Mouse (Mus musculus) heart, embryonic 13.5 days (tissue): ENCODE results near the gene Fcgbp. TPM values are rescaled to one million over a fixed set of nuclear protein-coding genes. Genes with fewer than 3 reads are reported as not detected.
"Not testable (repeated sequence)": the region's sequence is repeated elsewhere in the genome, so short reads cannot be mapped to it uniquely, and the experiment has no call there.

Experiments
- ATAC-seq: fragments of 200-750 bp; cut with Nextera tagmentation; 2 replicates; pipeline ENCODE4 v1.8.0; 2017; ENCODE audit warnings: moderate TSS enrichment; ENCODE audit not compliant: insufficient number of reproducible peaks, low FRiP score, low TSS enrichment; ENCODE audit errors: extremely low read depth
- H3K27ac ChIP-seq: fragments of 300-500 bp; sonication (generic); replicated peaks from 2 replicates; pipeline ENCODE4 v1.5.1; 2015; ENCODE audit warnings: moderate library complexity, mild to moderate bottlenecking, inconsistent platforms
- H3K27me3 ChIP-seq: fragments of 300-500 bp; sonication (generic); replicated peaks from 2 replicates; pipeline ENCODE4 v1.6.1; 2015; ENCODE audit warnings: mild to moderate bottlenecking, inconsistent platforms
- H3K36me3 ChIP-seq: fragments of 300-500 bp; sonication (generic); 2 replicates; pipeline ENCODE4 v1.6.1; 2015; ENCODE audit warnings: mild to moderate bottlenecking, inconsistent platforms
- H3K4me1 ChIP-seq: fragments of 300-500 bp; sonication (generic); 2 replicates; pipeline ENCODE4 v1.6.1; 2015; ENCODE audit warnings: inconsistent platforms
- H3K4me2 ChIP-seq: fragments of 300-500 bp; sonication (generic); 2 replicates; pipeline ENCODE4 v1.6.1; 2015; ENCODE audit warnings: inconsistent platforms, mild to moderate bottlenecking, moderate library complexity
- H3K4me3 ChIP-seq: fragments of 300-500 bp; sonication (generic); 2 replicates; pipeline ENCODE4 v1.5.1; 2015; ENCODE audit warnings: moderate library complexity, mild to moderate bottlenecking, inconsistent platforms
- H3K9ac ChIP-seq: fragments of 300-500 bp; sonication (generic); 2 replicates; pipeline ENCODE4 v1.6.1; 2015; ENCODE audit warnings: inconsistent platforms, mild to moderate bottlenecking, moderate library complexity
- H3K9me3 ChIP-seq: fragments of 300-500 bp; sonication (generic); 2 replicates; pipeline ENCODE4 v1.6.1; 2016; ENCODE audit warnings: inconsistent platforms
- WGBS: fragments of 180-500 bp; shearing (Covaris S2); methylation state at CpG from one replicate; pipeline ENCODE4 v1.1.7; 2015; ENCODE audit warnings: mixed read lengths; 5-methylcytosine and 5-hydroxymethylcytosine counted together
- polyA plus RNA-seq: library from polyadenylated mRNA; unstranded; fragments of >200 nt; fragmentation: Nextera tagmentation; extraction: Ambion mirVana; gene quantifications from 2 replicates; pipeline ENCODE4 v1.2.1, GENCODE M21; 2015

Fcgbp gene
- polyA plus RNA-seq, 1 experiment from 2014 or later = 0.11 TPM

DNA sequence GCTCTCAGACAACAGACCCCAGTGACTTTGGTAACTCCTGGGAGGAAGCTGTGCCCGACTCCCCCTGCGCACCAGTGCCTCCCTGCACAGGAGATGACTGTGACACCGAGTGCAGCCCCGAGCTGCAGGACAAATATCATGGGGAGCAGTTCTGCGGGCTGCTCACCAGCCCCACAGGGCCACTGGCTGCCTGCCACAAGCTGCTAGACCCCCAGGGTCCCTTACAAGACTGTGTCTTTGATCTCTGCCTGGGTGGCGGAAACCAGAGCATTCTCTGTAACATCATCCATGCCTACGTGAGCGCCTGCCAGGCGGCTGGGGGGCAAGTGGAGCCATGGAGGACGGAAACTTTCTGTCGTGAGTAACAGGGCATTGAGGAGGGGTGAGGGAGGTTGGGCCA lies 22.5 kb downstream of the Fcgbp start:
- H3K4me3 ChIP-seq = no peak overlapping the region
- H3K4me1 ChIP-seq = no peaks in the 10 kb centered on the region
- no peak for ATAC-seq
- H3K4me2 ChIP-seq = no peak overlapping the region
- 31% methylated on average over 11 of the region's 11 CpGs for WGBS
- H3K27ac ChIP-seq = no peak overlapping the region
- H3K9me3 ChIP-seq = 0 out of 2 replicates have a peak, but pooled peaks cover 1% of the 10 kb centered on the region
- H3K27me3 ChIP-seq = no peaks in the 10 kb centered on the region; the same call in 1 of the 2 replicates
- H3K9ac ChIP-seq = no peak overlapping the region
- H3K36me3 ChIP-seq = no peaks in the 10 kb centered on the region

DNA sequence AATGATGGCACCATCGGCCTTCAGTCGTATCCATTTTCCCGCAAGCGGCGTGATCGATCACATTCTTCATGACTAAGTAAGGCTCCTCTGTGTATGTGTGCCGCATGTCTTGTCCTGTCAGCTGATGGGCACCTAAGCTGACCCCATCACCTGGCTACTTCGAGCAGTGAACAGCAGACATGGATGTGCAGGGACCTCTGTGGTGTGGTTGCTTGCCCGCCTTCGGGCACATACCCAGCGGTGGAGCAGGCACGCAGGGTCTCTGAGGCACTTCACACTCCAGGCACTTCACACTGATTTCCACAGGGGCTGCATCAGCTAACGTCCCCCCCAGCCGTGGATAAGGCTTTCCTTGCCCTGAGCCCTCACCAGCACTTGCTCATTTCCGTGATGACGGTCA lies 28.1 kb downstream of the Fcgbp start:
- H3K27ac ChIP-seq = no peak overlapping the region
- H3K4me3 ChIP-seq = no peak overlapping the region
- H3K36me3 ChIP-seq = no peaks in the 10 kb centered on the region
- H3K4me1 ChIP-seq = no peaks in the 10 kb centered on the region
- ATAC-seq = no peak
- WGBS = 87% methylated on average over 16 of the region's 16 CpGs
- no peak overlapping the region for H3K9ac ChIP-seq
- H3K4me2 ChIP-seq = no peak overlapping the region
- peaks cover 15% of the 10 kb centered on the region for H3K9me3 ChIP-seq
- peaks cover 18% of the 10 kb centered on the region for H3K27me3 ChIP-seq

- Histone ChIP-seq H3K4me1 (no peaks in the 10 kb centered on the region), H3K27me3 (peaks cover 30% of the 10 kb centered on the region), H3K4me2 (no peak overlapping the region), H3K9me3 (peaks cover 15% of the 10 kb centered on the region), H3K4me3 (no peak overlapping the region), H3K36me3 (no peaks in the 10 kb centered on the region), H3K27ac (no peak overlapping the region), H3K9ac (no peak overlapping the region)
- 60% methylated on average over 17 of the region's 17 CpGs for WGBS
- no peak for ATAC-seq
These were observed 29.9 kb downstream of the Fcgbp start for GRCm38 (mm10) chr7:28100596-28101590.

GRCm38 (mm10) chr7:28102936-28103335 lies 31.9 kb downstream of the Fcgbp start:
- not testable (repeated sequence) for H3K27ac ChIP-seq, H3K4me3 ChIP-seq

GRCm38 (mm10) chr7:28104670-28105069 lies 33.6 kb downstream of the Fcgbp start:
- 4% methylated on average over 23 of the region's 23 CpGs for WGBS
- Histone ChIP-seq H3K4me2 (peak overlapping the region; percentile 63), H3K4me3 (peak overlapping the region; percentile 24), H3K4me1 (no peaks in the 10 kb centered on the region), H3K27me3 (peaks cover 30% of the 10 kb centered on the region), H3K9ac (peak overlapping the region; percentile 58; the same call in 1 of the 2 replicates), H3K9me3 (0 out of 2 replicates have a peak, but pooled peaks cover 4% of the 10 kb centered on the region), H3K27ac (no peak overlapping the region), H3K36me3 (no peaks in the 10 kb centered on the region)
- ATAC-seq = 0 out of 2 replicates have a peak, but pooled peaks have one; percentile 20

More at GRCm38 (mm10) chr7:28102936-28103335, 31.9 kb downstream of the Fcgbp start:
- Histone ChIP-seq H3K27me3 (peaks cover 30% of the 10 kb centered on the region), H3K9me3 (peaks cover 15% of the 10 kb centered on the region)
- WGBS = 40% methylated on average over 5 of the region's 5 CpGs
- H3K36me3 ChIP-seq, H3K4me2 ChIP-seq, H3K4me1 ChIP-seq, ATAC-seq, H3K9ac ChIP-seq: not testable (repeated sequence)

GRCm38 (mm10) chr7:28106241-28106640 lies 35.2 kb downstream of the Fcgbp start:
- H3K4me2 ChIP-seq = no peak overlapping the region
- ATAC-seq = no peak
- no peaks in the 10 kb centered on the region for H3K36me3 ChIP-seq
- no peak overlapping the region for H3K4me3 ChIP-seq
- no peaks in the 10 kb centered on the region for H3K4me1 ChIP-seq
- H3K9me3 ChIP-seq = no peaks in the 10 kb centered on the region
- H3K27me3 ChIP-seq = peaks cover 30% of the 10 kb centered on the region
- H3K27ac ChIP-seq = no peak overlapping the region
- WGBS = 86% methylated on average over 11 of the region's 11 CpGs
- no peak overlapping the region for H3K9ac ChIP-seq

GRCm38 (mm10) chr7:28114648-28115047 lies 43.6 kb downstream of the Fcgbp start:
- Histone ChIP-seq H3K4me1 (no peaks in the 10 kb centered on the region), H3K9me3 (no peaks in the 10 kb centered on the region), H3K4me2 (no peak overlapping the region), H3K36me3 (no peaks in the 10 kb centered on the region), H3K27ac (no peak overlapping the region), H3K27me3 (no peaks in the 10 kb centered on the region), H3K9ac (no peak overlapping the region), H3K4me3 (no peak overlapping the region)
- ATAC-seq = no peak
- 60% methylated on average over 2 of the region's 2 CpGs for WGBS

- ATAC-seq = no peak
- no peak within 1 kb of the TSS for H3K27ac ChIP-seq
These were observed 58.1 kb downstream of the Fcgbp start, which contains the start of gene 9530053A07Rik for GRCm38 (mm10) chr7:28129166-28129565. Gene 9530053A07Rik (plus strand): TSS chr7:28129466.

GRCm38 (mm10) chr7:28137613-28138012 lies 66.6 kb downstream of the Fcgbp start:
- WGBS = 58% methylated on average over 5 of the region's 5 CpGs

More at GRCm38 (mm10) chr7:28129166-28129565, 58.1 kb downstream of the Fcgbp start, which contains the start of gene 9530053A07Rik:
- H3K9me3 ChIP-seq = no peaks in the 10 kb centered on the region
- H3K9ac ChIP-seq = no peak within 1 kb of the TSS
- H3K4me1 ChIP-seq = no peaks in the 10 kb centered on the region
- no peaks in the 10 kb centered on the region for H3K36me3 ChIP-seq
- H3K27me3 ChIP-seq = 0 out of 2 replicates have a peak, but pooled peaks cover 4% of the 10 kb centered on the region
- no peak within 1 kb of the TSS for H3K4me3 ChIP-seq
- 67% methylated on average over 5 of the region's 5 CpGs for WGBS
- no peak within 1 kb of the TSS for H3K4me2 ChIP-seq

GRCm38 (mm10) chr7:28148263-28148662 lies 77.2 kb downstream of the Fcgbp start:
- ATAC-seq = no peak
- WGBS = 22% methylated on average over 3 of the region's 3 CpGs
- H3K36me3 ChIP-seq = no peaks in the 10 kb centered on the region

More at GRCm38 (mm10) chr7:28137613-28138012, 66.6 kb downstream of the Fcgbp start:
- H3K36me3 ChIP-seq = no peaks in the 10 kb centered on the region
- ATAC-seq = no peak
- no peak overlapping the region for H3K4me2 ChIP-seq
- H3K9me3 ChIP-seq = no peaks in the 10 kb centered on the region
- no peaks in the 10 kb centered on the region for H3K4me1 ChIP-seq
- H3K27me3 ChIP-seq = no peaks in the 10 kb centered on the region; the same call in 1 of the 2 replicates
- no peak overlapping the region for H3K4me3 ChIP-seq
- H3K9ac ChIP-seq = no peak overlapping the region
- no peak overlapping the region for H3K27ac ChIP-seq

GRCm38 (mm10) chr7:28149841-28150240 lies 78.8 kb downstream of the Fcgbp start:
- Histone ChIP-seq H3K4me2 (no peak overlapping the region), H3K36me3 (no peaks in the 10 kb centered on the region), H3K4me1 (no peaks in the 10 kb centered on the region), H3K4me3 (no peak overlapping the region), H3K27me3 (peaks cover 47% of the 10 kb centered on the region), H3K27ac (no peak overlapping the region), H3K9ac (no peak overlapping the region), H3K9me3 (no peaks in the 10 kb centered on the region)
- no peak for ATAC-seq
- 79% methylated on average over 1 of the region's 1 CpGs for WGBS

More at GRCm38 (mm10) chr7:28148263-28148662, 77.2 kb downstream of the Fcgbp start:
- Histone ChIP-seq H3K9ac (no peak overlapping the region), H3K27me3 (peaks cover 44% of the 10 kb centered on the region), H3K4me1 (no peaks in the 10 kb centered on the region), H3K4me3 (no peak overlapping the region), H3K27ac (no peak overlapping the region), H3K4me2 (no peak overlapping the region), H3K9me3 (no peaks in the 10 kb centered on the region)
